Mouse (Mus musculus): ENCODE measurements at regions not wholly inside any gene's neighbourhood (a gene's known extent, or its start where the extent isn't known, plus 50 kb on each side); places are given as distances from the start of the nearest gene placed in this dataset.
A peak's percentile ranks its signal among the peaks of the same experiment; 100 is the strongest.

GRCm38 (mm10) chrX:10984894-10985293, 270.1 kb downstream of the Mid1ip1 start:
- ATAC-seq (ENCODE audit: low TSS enrichment), result no peak

GRCm38 (mm10) chrX:10991871-10992210, 277.0 kb downstream of the Mid1ip1 start:
- peak; percentile 39 for ATAC-seq (ENCODE audit: low TSS enrichment)

- peak; percentile 89 for ATAC-seq (ENCODE audit: low TSS enrichment)
Observed at GRCm38 (mm10) chrX:10992211-10993004, 277.6 kb downstream of the Mid1ip1 start.

GRCm38 (mm10) chrX:10993005-10993377, 278.2 kb downstream of the Mid1ip1 start:
- peak; percentile 11; the same call in 1 of the 2 replicates for ATAC-seq (ENCODE audit: low TSS enrichment)

GRCm38 (mm10) chrX:10994910-10995309, 280.1 kb downstream of the Mid1ip1 start:
- ATAC-seq (ENCODE audit: low TSS enrichment), result no peak

- no peak for ATAC-seq (ENCODE audit: low TSS enrichment)
Observed at GRCm38 (mm10) chrX:11001180-11001579, 286.4 kb downstream of the Mid1ip1 start.

- no peak for ATAC-seq (ENCODE audit: low TSS enrichment)
Observed at GRCm38 (mm10) chrX:11039278-11039677, 259.8 kb upstream of the H2al1a start.

- ATAC-seq (ENCODE audit: low TSS enrichment), result no peak
Observed at GRCm38 (mm10) chrX:11046769-11047168, 252.3 kb upstream of the H2al1a start.

- no peak for ATAC-seq (ENCODE audit: low TSS enrichment)
Observed at GRCm38 (mm10) chrX:11082171-11082570, 216.9 kb upstream of the H2al1a start.

GRCm38 (mm10) chrX:11082845-11083244, 216.2 kb upstream of the H2al1a start:
- no peak for ATAC-seq (ENCODE audit: low TSS enrichment)

- ATAC-seq (ENCODE audit: low TSS enrichment), result no peak
Observed at GRCm38 (mm10) chrX:11086257-11087072, 212.6 kb upstream of the H2al1a start.

- peak; percentile 55 for ATAC-seq (ENCODE audit: low TSS enrichment)
Observed at GRCm38 (mm10) chrX:11087913-11088312, 211.1 kb upstream of the H2al1a start.

GRCm38 (mm10) chrX:11088506-11088905, 210.6 kb upstream of the H2al1a start:
- peak; percentile 41; the same call in 1 of the 2 replicates for ATAC-seq (ENCODE audit: low TSS enrichment)

- ATAC-seq (ENCODE audit: low TSS enrichment), result peak; percentile 47; the same call in 1 of the 2 replicates
Observed at GRCm38 (mm10) chrX:11090432-11090831, 208.6 kb upstream of the H2al1a start.

- ATAC-seq (ENCODE audit: low TSS enrichment), result no peak
Observed at GRCm38 (mm10) chrX:11097581-11098254, 201.3 kb upstream of the H2al1a start.

GRCm38 (mm10) chrX:11098366-11098765, 200.7 kb upstream of the H2al1a start:
- ATAC-seq (ENCODE audit: low TSS enrichment), result no peak

- peak; percentile 94 for ATAC-seq (ENCODE audit: low TSS enrichment)
Observed at GRCm38 (mm10) chrX:11099146-11100087, 199.6 kb upstream of the H2al1a start.

GRCm38 (mm10) chrX:11100935-11101334, 198.1 kb upstream of the H2al1a start:
- peak; percentile 90 for ATAC-seq (ENCODE audit: low TSS enrichment)

- no peak for ATAC-seq (ENCODE audit: low TSS enrichment)
Observed at GRCm38 (mm10) chrX:11131253-11131652, 167.8 kb upstream of the H2al1a start.

- no peak for ATAC-seq (ENCODE audit: low TSS enrichment)
Observed at GRCm38 (mm10) chrX:11139971-11140421, 159.1 kb upstream of the H2al1a start.

GRCm38 (mm10) chrX:11141294-11141693, 157.8 kb upstream of the H2al1a start:
- no peak for ATAC-seq (ENCODE audit: low TSS enrichment)
